Mouse (Mus musculus) ovary, postnatal 36 days (tissue): ENCODE measurements around the gene Trp53inp2.
A peak's percentile ranks its signal among the peaks of the same experiment; 100 is the strongest.

Source experiments
- DNase-seq: peaks from one replicate; pipeline ENCODE4 v3.0.0; 2022; ENCODE audit warnings: low spot score, mixed read lengths

Trp53inp2 gene

GRCm38 (mm10) chr2:155385090-155385489, 4.2 kb downstream of the Trp53inp2 start:
- peak; percentile 83 for DNase-seq

- DNase-seq: no peak
Observed at GRCm38 (mm10) chr2:155385731-155386533, 5.1 kb downstream of the Trp53inp2 start.

- no peak for DNase-seq
Observed at GRCm38 (mm10) chr2:155386534-155386899, 5.7 kb downstream of the Trp53inp2 start.

GRCm38 (mm10) chr2:155387052-155387451, 6.2 kb downstream of the Trp53inp2 start:
- no peak for DNase-seq

GRCm38 (mm10) chr2:155388573-155388972, 7.7 kb downstream of the Trp53inp2 start:
- DNase-seq: no peak

- no peak for DNase-seq
Observed at GRCm38 (mm10) chr2:155394586-155394985, 13.7 kb downstream of the Trp53inp2 start.

- no peak for DNase-seq
Observed at GRCm38 (mm10) chr2:155400276-155400675, 19.4 kb downstream of the Trp53inp2 start.

GRCm38 (mm10) chr2:155401926-155402325, 21.1 kb downstream of the Trp53inp2 start:
- DNase-seq: no peak

- DNase-seq: no peak
Observed at GRCm38 (mm10) chr2:155404635-155405034, 23.8 kb downstream of the Trp53inp2 start.

- no peak for DNase-seq
Observed at GRCm38 (mm10) chr2:155420911-155421310, 40.1 kb downstream of the Trp53inp2 start.

- DNase-seq: no peak
Observed at GRCm38 (mm10) chr2:155436445-155436844, 55.6 kb downstream of the Trp53inp2 start.
